Mouse (Mus musculus): Measurements from ENCODE around the gene Cant1. TPM values are rescaled to one million over a fixed set of nuclear protein-coding genes. Genes with fewer than 3 reads are reported as not detected.

The Cant1 gene
- polyA plus RNA-seq, 1 experiment from 2014 or later: 31.4 TPM

DNA sequence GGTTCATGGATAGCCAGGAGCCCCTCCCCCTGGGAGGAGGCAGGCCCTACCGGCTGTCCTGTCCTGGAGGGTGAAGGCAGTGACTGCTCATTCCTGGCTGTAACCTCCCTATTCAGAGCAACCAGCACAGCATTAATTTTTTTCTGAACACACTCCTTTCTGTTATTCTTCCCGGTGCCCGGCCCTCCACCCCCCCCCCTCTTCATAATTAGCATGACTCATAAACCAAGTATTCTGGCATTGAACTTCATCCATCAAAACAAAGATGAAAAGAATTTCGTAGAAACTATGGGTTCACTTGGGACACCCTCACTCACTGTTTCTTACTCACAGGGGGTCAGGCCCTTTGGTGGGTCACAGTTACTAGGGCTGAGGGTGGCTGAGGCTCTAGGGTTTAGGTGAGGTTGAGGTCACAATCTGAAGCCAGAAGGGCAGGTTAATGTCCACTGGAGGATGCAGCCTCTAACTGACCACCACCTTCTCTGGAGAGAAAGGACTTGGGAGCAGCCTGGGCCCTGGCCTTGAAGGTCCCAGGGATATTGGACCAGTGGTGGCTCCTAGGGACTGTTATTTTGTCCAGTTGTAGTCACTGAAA is 11.5 kb upstream of the Cant1 start:
- WGBS: 11% methylated on average over 4 of the region's 4 CpGs
- Histone ChIP-seq H3K9ac (0 out of 2 replicates have a peak overlapping the region, but pooled peaks have one; percentile 13), H3K36me3 (ENCODE audit: insufficient read depth) (no peaks in the 10 kb centered on the region), H3K27me3 (ENCODE audit: insufficient read depth, low read length) (no peaks in the 10 kb centered on the region), H3K9me3 (ENCODE audit: low read depth, low read length) (no peaks in the 10 kb centered on the region), H3K4me3 (ENCODE audit: low read depth, low read length) (no peak overlapping the region), H3K4me1 (ENCODE audit: insufficient read depth) (peaks cover 28% of the 10 kb centered on the region), H3K4me2 (peak overlapping the region; percentile 65; the same call in 1 of the 2 replicates), H3K27ac (ENCODE audit: low read depth) (0 out of 2 replicates have a peak overlapping the region, but pooled peaks have one; percentile 19)
- no peak for DNase-seq
- no peak for ATAC-seq (ENCODE audit: insufficient read depth)
- no peak for TF ChIP-seq CTCF (IDR thresholded peaks at IDR 0.05; ENCODE audit: low read depth)

DNA sequence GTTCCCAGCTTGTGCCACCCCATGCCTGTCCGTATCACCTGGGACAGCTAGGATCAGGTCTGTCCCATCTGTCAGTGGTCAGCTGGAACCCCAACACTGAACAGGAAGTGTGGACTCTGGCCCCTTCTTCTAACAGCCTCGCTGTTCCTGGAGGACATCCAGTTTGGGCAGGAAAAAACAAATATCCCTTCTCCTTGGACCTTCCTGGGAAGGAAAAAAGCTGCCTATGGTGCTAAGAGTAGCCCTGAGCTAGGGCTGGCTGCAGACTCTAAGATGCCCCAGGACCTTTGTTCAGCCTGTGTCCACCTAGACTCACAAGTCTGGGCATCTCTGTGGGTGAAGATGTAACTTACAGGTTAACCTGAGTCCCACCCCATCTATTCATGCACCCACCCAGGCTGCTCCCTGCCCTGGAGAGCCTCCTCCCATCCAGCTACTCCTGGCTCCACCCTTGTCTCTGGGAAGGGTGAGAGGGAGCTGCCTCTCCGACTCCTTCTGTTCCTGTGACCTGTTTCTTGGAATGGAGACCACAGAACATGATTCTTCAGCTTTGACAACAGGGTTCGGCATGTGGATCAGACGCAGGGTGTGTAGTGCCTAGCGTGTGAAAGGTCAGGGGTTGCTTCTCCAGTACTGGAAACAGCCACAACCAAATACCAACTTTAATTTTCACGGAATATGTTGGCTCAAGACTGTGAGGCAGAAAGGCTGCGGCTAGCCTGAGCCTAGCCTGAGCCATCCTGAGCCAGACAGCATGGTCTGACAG is 10.2 kb upstream of the Cant1 start:
- H3K4me1 ChIP-seq (ENCODE audit: insufficient read depth): peaks cover 33% of the 10 kb centered on the region
- H3K27ac ChIP-seq (ENCODE audit: low read depth): peak overlapping the region; percentile 73
- H3K4me3 ChIP-seq (ENCODE audit: low read depth, low read length): peak overlapping the region; percentile 34
- ATAC-seq (ENCODE audit: insufficient read depth): 0 out of 2 replicates have a peak, but pooled peaks have one; percentile 8
- no peaks in the 10 kb centered on the region for H3K9me3 ChIP-seq (ENCODE audit: low read depth, low read length)
- peak; percentile 47 for DNase-seq
- 30% methylated on average over 8 of the region's 8 CpGs for WGBS
- H3K4me2 ChIP-seq: peak overlapping the region; percentile 65
- peak overlapping the region; percentile 39; the same call in 1 of the 2 replicates for H3K9ac ChIP-seq
- H3K27me3 ChIP-seq (ENCODE audit: insufficient read depth, low read length): no peaks in the 10 kb centered on the region
- no peaks in the 10 kb centered on the region for H3K36me3 ChIP-seq (ENCODE audit: insufficient read depth)
- TF ChIP-seq CTCF (IDR thresholded peaks at IDR 0.05; ENCODE audit: low read depth): no peak

DNA sequence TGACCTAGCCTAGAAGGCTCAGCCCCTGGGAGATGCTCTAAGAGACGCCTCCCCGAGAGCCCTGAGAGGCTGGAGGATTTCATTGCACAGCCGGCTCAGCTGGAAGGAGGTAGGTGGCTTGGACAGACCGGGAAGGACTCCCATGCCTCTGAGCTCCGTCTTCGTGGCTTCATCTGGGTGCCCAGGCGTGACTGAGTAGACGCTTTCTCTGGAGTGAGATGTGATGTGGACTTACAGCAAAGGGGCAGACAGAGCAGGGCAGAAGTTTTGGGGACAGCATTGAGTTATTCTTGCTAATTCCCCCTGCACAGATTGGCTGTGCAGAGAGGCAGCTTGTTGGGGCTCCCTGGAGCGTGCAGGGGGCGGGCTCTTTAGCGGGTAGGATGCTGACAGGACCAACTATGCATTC is 9.6 kb upstream of the Cant1 start:
- Histone ChIP-seq H3K36me3 (ENCODE audit: insufficient read depth) (no peaks in the 10 kb centered on the region), H3K27me3 (ENCODE audit: insufficient read depth, low read length) (no peaks in the 10 kb centered on the region), H3K4me3 (ENCODE audit: low read depth, low read length) (peak overlapping the region; percentile 34), H3K4me2 (peak overlapping the region; percentile 65), H3K9ac (peak overlapping the region; percentile 39; the same call in 1 of the 2 replicates), H3K4me1 (ENCODE audit: insufficient read depth) (peaks cover 35% of the 10 kb centered on the region), H3K27ac (ENCODE audit: low read depth) (peak overlapping the region; percentile 73), H3K9me3 (ENCODE audit: low read depth, low read length) (no peaks in the 10 kb centered on the region)
- 7% methylated on average over 11 of the region's 11 CpGs for WGBS
- DNase-seq: peak; percentile 58
- ATAC-seq (ENCODE audit: insufficient read depth): peak; percentile 54; the same call in 1 of the 2 replicates
- TF ChIP-seq CTCF (IDR thresholded peaks at IDR 0.05; ENCODE audit: low read depth): no peak

DNA sequence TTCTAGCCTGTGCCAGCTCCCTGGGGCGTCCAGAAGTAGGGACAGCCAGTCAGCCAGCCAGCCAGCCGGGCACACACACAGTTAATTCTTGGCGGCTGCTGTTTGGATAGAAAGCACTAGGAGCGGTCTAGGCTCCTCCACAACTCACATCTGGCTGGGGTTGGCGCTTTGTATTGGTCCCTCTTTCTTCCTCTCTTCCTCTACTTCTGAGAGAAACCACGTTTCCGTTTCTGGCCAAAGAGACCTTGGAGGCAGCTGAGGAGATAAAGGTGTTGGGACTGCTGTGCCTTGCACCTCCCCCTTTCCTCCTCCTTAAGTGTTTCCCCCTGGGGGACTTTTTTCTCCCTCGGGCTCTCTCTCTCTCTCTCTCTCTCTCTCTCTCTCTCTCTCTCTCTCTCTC is 9.1 kb upstream of the Cant1 start, which contains the start of gene C1qtnf1:
Gene C1qtnf1 (plus strand): TSS at position 218 of the 400 bp plus-strand sequence.
- Histone ChIP-seq H3K4me2 (peak within 1 kb of the TSS; percentile 65), H3K27ac (ENCODE audit: low read depth) (peak within 1 kb of the TSS; percentile 73), H3K4me1 (ENCODE audit: insufficient read depth) (peaks cover 32% of the 10 kb centered on the region), H3K9me3 (ENCODE audit: low read depth, low read length) (no peaks in the 10 kb centered on the region), H3K36me3 (ENCODE audit: insufficient read depth) (no peaks in the 10 kb centered on the region), H3K27me3 (ENCODE audit: insufficient read depth, low read length) (no peaks in the 10 kb centered on the region), H3K4me3 (ENCODE audit: low read depth, low read length) (peak within 1 kb of the TSS; percentile 34), H3K9ac (peak within 1 kb of the TSS; percentile 39; the same call in 1 of the 2 replicates)
- ATAC-seq (ENCODE audit: insufficient read depth) (peak; percentile 47), DNase-seq (peak; percentile 80)
- 0 out of 2 replicates have a peak, but pooled peaks have one; percentile 6 for TF ChIP-seq CTCF (IDR thresholded peaks at IDR 0.05; ENCODE audit: low read depth)
- WGBS: under 1% methylated on average over 8 of the region's 8 CpGs

DNA sequence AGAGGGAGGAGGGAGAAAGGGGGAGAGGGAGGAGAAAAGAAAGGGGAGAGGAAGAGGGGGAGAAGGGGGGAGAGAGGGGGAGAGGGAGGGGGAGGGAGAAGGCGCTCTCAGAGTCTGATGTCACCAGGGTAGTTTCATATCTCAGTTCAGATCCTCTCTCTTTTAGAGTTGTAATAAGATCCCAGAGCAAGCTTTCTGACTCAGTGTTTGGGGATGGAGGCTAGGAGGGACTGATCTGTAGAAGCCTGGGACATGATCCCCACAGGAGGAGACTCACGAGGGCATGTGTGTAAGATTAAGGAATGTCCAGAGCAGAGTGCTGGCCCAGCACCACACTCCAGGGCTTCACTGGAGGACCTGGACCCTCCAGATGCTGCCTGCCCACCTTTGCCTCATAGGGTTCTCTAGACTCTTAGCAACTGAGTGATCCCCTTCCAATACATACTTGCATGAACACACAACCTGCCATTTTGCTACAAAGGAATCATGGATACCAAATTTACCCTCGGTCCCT is 8.4 kb upstream of the Cant1 start:
- 25% methylated on average over 3 of the region's 3 CpGs for WGBS
- Histone ChIP-seq H3K27ac (ENCODE audit: low read depth) (no peak overlapping the region; the same call in 1 of the 2 replicates), H3K27me3 (ENCODE audit: insufficient read depth, low read length) (no peaks in the 10 kb centered on the region), H3K9me3 (ENCODE audit: low read depth, low read length) (no peaks in the 10 kb centered on the region), H3K4me2 (peak overlapping the region; percentile 65; the same call in 1 of the 2 replicates), H3K9ac (no peak overlapping the region), H3K4me3 (ENCODE audit: low read depth, low read length) (no peak overlapping the region), H3K4me1 (ENCODE audit: insufficient read depth) (peaks cover 32% of the 10 kb centered on the region), H3K36me3 (ENCODE audit: insufficient read depth) (no peaks in the 10 kb centered on the region)
- ATAC-seq (ENCODE audit: insufficient read depth) (no peak), DNase-seq (no peak)
- no peak for TF ChIP-seq CTCF (IDR thresholded peaks at IDR 0.05; ENCODE audit: low read depth)

DNA sequence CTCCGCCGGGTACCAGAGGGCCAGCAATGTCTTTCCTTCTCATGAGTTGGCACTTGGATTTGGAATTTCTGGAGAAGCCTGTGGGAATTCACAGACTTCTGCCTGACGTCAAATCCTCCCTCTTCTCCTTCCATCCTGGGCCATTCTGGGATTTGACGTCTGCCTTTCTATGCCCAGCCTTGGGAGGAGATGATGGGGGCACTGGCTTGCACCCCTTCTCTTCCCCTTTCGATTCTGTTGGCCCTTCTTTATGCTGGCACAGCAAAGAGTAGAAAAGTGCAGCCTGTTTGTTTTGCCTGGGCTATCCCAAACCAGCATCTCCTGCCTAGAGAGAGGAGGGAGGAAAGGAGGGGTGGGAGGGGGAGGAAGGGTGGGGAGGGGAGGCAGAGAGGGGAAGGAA is 7.9 kb upstream of the Cant1 start:
- Histone ChIP-seq H3K4me1 (ENCODE audit: insufficient read depth) (peaks cover 32% of the 10 kb centered on the region), H3K9ac (no peak overlapping the region), H3K9me3 (ENCODE audit: low read depth, low read length) (no peaks in the 10 kb centered on the region), H3K27me3 (ENCODE audit: insufficient read depth, low read length) (no peaks in the 10 kb centered on the region), H3K27ac (ENCODE audit: low read depth) (no peak overlapping the region), H3K4me2 (no peak overlapping the region), H3K36me3 (ENCODE audit: insufficient read depth) (no peaks in the 10 kb centered on the region), H3K4me3 (ENCODE audit: low read depth, low read length) (no peak overlapping the region)
- WGBS: 61% methylated on average over 5 of the region's 5 CpGs
- DNase-seq: no peak
- no peak for TF ChIP-seq CTCF (IDR thresholded peaks at IDR 0.05; ENCODE audit: low read depth)
- ATAC-seq (ENCODE audit: insufficient read depth): no peak

All from lung, embryonic 14.5 days (tissue).